Mouse (Mus musculus) liver, embryonic 14.5 days (tissue): ENCODE measurements around the gene Kcna6.

Experiments
- CTCF ChIP-seq: IDR thresholded peaks from 2 replicates; pipeline ENCODE4 v1.5.1; 2016; ENCODE audit warnings: antibody characterized with exemption, low read depth, control low read depth
- EP300 ChIP-seq: IDR thresholded peaks from 2 replicates; pipeline ENCODE4 v1.6.1; 2016; ENCODE audit warnings: antibody characterized with exemption, low read depth

- TF ChIP-seq CTCF (no peak), EP300 (no peak)
Measured at GRCm38 (mm10) chr6:126761362-126761761, 20.9 kb upstream of the Kcna6 start.
